Mouse (Mus musculus) MEL (cell line): ENCODE data around the gene Bfsp2.

Experiments used
- CTCF ChIP-seq, 3 experiments: IDR thresholded peaks in 2 of 3; conservative IDR thresholded peaks in 1 of 3; 2 replicates each; pipeline ENCODE4 v1.5.1; 2011 to 2012; ENCODE audit warnings: low read length in 3 of 3, low read depth in 2 of 3, mild to moderate bottlenecking in 2 of 3, improper control_type of control experiment in 1 of 3, inconsistent platforms in 1 of 3, mixed read lengths in 1 of 3, moderate library complexity in 1 of 3; ENCODE audit not compliant: control insufficient read depth in 1 of 3, insufficient read depth in 1 of 3, poor library complexity in 1 of 3, severe bottlenecking in 1 of 3
- EP300 ChIP-seq, 2 experiments: IDR thresholded peaks; 2 replicates each; pipeline ENCODE4 v1.6.1; 2011; ENCODE audit warnings: improper control_type of control experiment in 2 of 2, low read length in 2 of 2, low read depth in 1 of 2, mild to moderate bottlenecking in 1 of 2
- GABPA ChIP-seq: IDR thresholded peaks from 2 replicates; pipeline ENCODE4 v1.6.1; 2012; ENCODE audit warnings: low read depth, mild to moderate bottlenecking, inconsistent platforms, low read length, improper control_type of control experiment, moderate library complexity
- HCFC1 ChIP-seq: IDR thresholded peaks from 2 replicates; pipeline ENCODE4 v1.6.1; 2012; ENCODE audit warnings: low read depth, mild to moderate bottlenecking, inconsistent platforms, low read length, improper control_type of control experiment, moderate library complexity
- MAFK ChIP-seq: IDR thresholded peaks from 2 replicates; pipeline ENCODE4 v1.6.1; 2011; ENCODE audit warnings: low read depth, mild to moderate bottlenecking, low read length, improper control_type of control experiment, borderline replicate concordance
- MYC ChIP-seq: IDR thresholded peaks from 2 replicates; pipeline ENCODE4 v1.6.1; 2011; ENCODE audit warnings: low read depth, mild to moderate bottlenecking, low read length, improper control_type of control experiment, moderate library complexity
- POLR2A ChIP-seq, 2 experiments: IDR thresholded peaks; 2 replicates each; pipeline ENCODE4 v1.6.1; 2011 to 2012; ENCODE audit warnings: low read length in 2 of 2, mild to moderate bottlenecking in 2 of 2, control low read depth in 1 of 2, improper control_type of control experiment in 1 of 2, low read depth in 1 of 2, moderate library complexity in 1 of 2; ENCODE audit not compliant: control insufficient read depth in 1 of 2, insufficient read depth in 1 of 2, poor library complexity in 1 of 2
- USF1 ChIP-seq: IDR thresholded peaks from 2 replicates; pipeline ENCODE4 v1.6.1; 2014; ENCODE audit warnings: low read depth, mild to moderate bottlenecking, inconsistent platforms, low read length, improper control_type of control experiment, moderate library complexity

GRCm38 (mm10) chr9:103437104-103437503 lies 43.1 kb downstream of the Bfsp2 start:
- TF ChIP-seq CTCF (IDR thresholded peaks at IDR 0.05 in 2 of 3, conservative IDR thresholded peaks at IDR 0.05 in 1 of 3; ENCODE audit: control insufficient read depth in 1 of 3, insufficient read depth in 1 of 3, low read depth in 2 of 3, low read length in 3 of 3, poor library complexity in 1 of 3, severe bottlenecking in 1 of 3), result no peak
- TF ChIP-seq HCFC1, result no peak
- TF ChIP-seq POLR2A (IDR thresholded peaks at IDR 0.05; ENCODE audit: control insufficient read depth in 1 of 2, insufficient read depth in 1 of 2, low read depth in 1 of 2, low read length in 2 of 2, poor library complexity in 1 of 2), result no peak
- TF ChIP-seq EP300 (IDR thresholded peaks at IDR 0.05; ENCODE audit: low read depth in 1 of 2, low read length in 2 of 2), result no peak
- TF ChIP-seq MYC, result no peak
- TF ChIP-seq MAFK, result no peak
- TF ChIP-seq GABPA, result no peak
- no peak for TF ChIP-seq USF1
